Mouse (Mus musculus) CH12.LX (cell line): ENCODE data around the gene Rplp0. TPM values are rescaled to one million over a fixed set of nuclear protein-coding genes. Genes with fewer than 3 reads are reported as not detected.

Source experiments
- DNase-seq: peaks from one replicate; pipeline ENCODE4 v3.0.0-alpha.2; 2013; ENCODE audit errors: extremely low read depth
- H3K27ac ChIP-seq: 2 replicates; pipeline ENCODE4 v1.5.1; 2012; ENCODE audit warnings: low read depth, mild to moderate bottlenecking, control low read depth, moderate library complexity; ENCODE audit not compliant: insufficient read depth
- H3K27me3 ChIP-seq: replicated peaks from 2 replicates; pipeline ENCODE3; 2012; ENCODE audit warnings: inconsistent platforms
- H3K36me3 ChIP-seq, 2 experiments: replicated peaks in 1 of 2; 2 replicates each; pipeline versions ENCODE3 to v1.6.1; 2012; ENCODE audit warnings: inconsistent platforms in 1 of 2, low read length in 1 of 2, mild to moderate bottlenecking in 1 of 2, mixed read lengths in 1 of 2, moderate library complexity in 1 of 2; ENCODE audit not compliant: control insufficient read depth in 1 of 2, insufficient read depth in 1 of 2
- H3K4me1 ChIP-seq, 2 experiments: 2 replicates each; pipeline ENCODE4 v1.6.1; 2012; ENCODE audit warnings: inconsistent platforms in 1 of 2, moderate library complexity in 1 of 2; ENCODE audit not compliant: insufficient read depth in 2 of 2, control insufficient read depth in 1 of 2
- H3K4me2 ChIP-seq: 2 replicates; pipeline ENCODE4 v1.6.1; 2012; ENCODE audit warnings: low read depth, mild to moderate bottlenecking, control low read depth; ENCODE audit not compliant: poor library complexity, insufficient read depth, severe bottlenecking
- H3K4me3 ChIP-seq, 3 experiments: fragments of 150-350 bp in 1 of 3; sonication (generic) in 1 of 3; replicated peaks in 1 of 3; 2 replicates each; pipeline versions ENCODE3 to v1.5.1; 2011 to 2012; ENCODE audit warnings: low read depth in 2 of 3, low read length in 2 of 3, mild to moderate bottlenecking in 2 of 3, moderate library complexity in 2 of 3, control low read depth in 1 of 3, improper control_type of control experiment in 1 of 3, inconsistent platforms in 1 of 3, mixed read lengths in 1 of 3; ENCODE audit not compliant: poor library complexity in 1 of 3
- H3K79me2 ChIP-seq: replicated peaks from 2 replicates; pipeline ENCODE4 v1.6.1; 2012; ENCODE audit warnings: mild to moderate bottlenecking, moderate library complexity; ENCODE audit not compliant: control insufficient read depth, poor library complexity, insufficient read depth, severe bottlenecking; ENCODE audit errors: extremely low read depth
- H3K9ac ChIP-seq: 2 replicates; pipeline ENCODE4 v1.6.1; 2012; ENCODE audit warnings: low read depth, mild to moderate bottlenecking, control low read depth, moderate library complexity; ENCODE audit not compliant: insufficient read depth
- H3K9me3 ChIP-seq: replicated peaks from 2 replicates; pipeline ENCODE3; 2012; ENCODE audit warnings: low read length, inconsistent platforms, mixed read lengths
- BHLHE40 ChIP-seq: IDR thresholded peaks from 2 replicates; pipeline ENCODE4 v1.6.1; 2011; ENCODE audit warnings: mild to moderate bottlenecking, low read depth, low read length, improper control_type of control experiment
- CHD1 ChIP-seq: IDR thresholded peaks from 2 replicates; pipeline ENCODE4 v1.6.1; 2012; ENCODE audit warnings: low read depth, low read length, improper control_type of control experiment, inconsistent platforms
- CTCF ChIP-seq, 2 experiments: IDR thresholded peaks in 1 of 2; conservative IDR thresholded peaks in 1 of 2; 2 replicates each; pipeline ENCODE4 v1.5.1; 2011 to 2012; ENCODE audit warnings: low read depth in 2 of 2, low read length in 2 of 2, improper control_type of control experiment in 1 of 2, inconsistent platforms in 1 of 2, mild to moderate bottlenecking in 1 of 2, moderate library complexity in 1 of 2
- E2F4 ChIP-seq: IDR thresholded peaks from 2 replicates; pipeline ENCODE4 v1.6.1; 2011; ENCODE audit warnings: low read depth, low read length, improper control_type of control experiment; ENCODE audit not compliant: insufficient replicate concordance
- ELF1 ChIP-seq: IDR thresholded peaks from 2 replicates; pipeline ENCODE4 v1.6.1; 2014; ENCODE audit warnings: low read depth, mild to moderate bottlenecking, inconsistent platforms, low read length, improper control_type of control experiment
- EP300 ChIP-seq: IDR thresholded peaks from 2 replicates; pipeline ENCODE4 v1.6.1; 2011; ENCODE audit warnings: low read length, improper control_type of control experiment
- GABPA ChIP-seq: IDR thresholded peaks from 2 replicates; pipeline ENCODE4 v1.6.1; 2012; ENCODE audit warnings: low read depth, low read length, improper control_type of control experiment, inconsistent platforms; ENCODE audit not compliant: insufficient replicate concordance
- HCFC1 ChIP-seq: IDR thresholded peaks from 2 replicates; pipeline ENCODE4 v1.6.1; 2012; ENCODE audit warnings: low read depth, mild to moderate bottlenecking, inconsistent platforms, low read length, improper control_type of control experiment
- JUN ChIP-seq: IDR thresholded peaks from 2 replicates; pipeline ENCODE4 v1.6.1; 2011; ENCODE audit warnings: low read depth, mild to moderate bottlenecking, low read length, improper control_type of control experiment, moderate library complexity; ENCODE audit not compliant: insufficient read depth
- JUND ChIP-seq: conservative IDR thresholded peaks from 2 replicates; pipeline ENCODE4 v1.6.1; 2011; ENCODE audit warnings: low read depth, low read length, improper control_type of control experiment
- KAT2A ChIP-seq: IDR thresholded peaks from 2 replicates; pipeline ENCODE4 v1.6.1; 2012; ENCODE audit warnings: low read length, improper control_type of control experiment, inconsistent platforms; ENCODE audit not compliant: insufficient replicate concordance
- MAFK ChIP-seq: IDR thresholded peaks from 2 replicates; pipeline ENCODE4 v1.6.1; 2011; ENCODE audit warnings: low read length, improper control_type of control experiment; ENCODE audit not compliant: insufficient replicate concordance
- MAX ChIP-seq: IDR thresholded peaks from 2 replicates; pipeline ENCODE4 v1.6.1; 2011; ENCODE audit warnings: low read length, improper control_type of control experiment
- MAZ ChIP-seq: IDR thresholded peaks from 2 replicates; pipeline ENCODE4 v1.6.1; 2012; ENCODE audit warnings: low read depth, mild to moderate bottlenecking, inconsistent platforms, low read length, improper control_type of control experiment, moderate library complexity
- MXI1 ChIP-seq: IDR thresholded peaks from 2 replicates; pipeline ENCODE4 v1.6.1; 2011; ENCODE audit warnings: mild to moderate bottlenecking, low read depth, low read length, improper control_type of control experiment
- NELFE ChIP-seq: IDR thresholded peaks from 2 replicates; pipeline ENCODE4 v1.6.1; 2011; ENCODE audit warnings: low read depth, low read length, improper control_type of control experiment
- NRF1 ChIP-seq: IDR thresholded peaks from 2 replicates; pipeline ENCODE4 v1.6.1; 2014; ENCODE audit warnings: low read depth, mild to moderate bottlenecking, inconsistent platforms, low read length, improper control_type of control experiment, moderate library complexity
- PAX5 ChIP-seq: IDR thresholded peaks from 2 replicates; pipeline ENCODE4 v1.6.1; 2012; ENCODE audit warnings: low read length, inconsistent platforms, mixed read lengths
- POLR2A ChIP-seq: IDR thresholded peaks from 2 replicates; pipeline ENCODE4 v1.6.1; 2011; ENCODE audit warnings: low read depth, mild to moderate bottlenecking, improper control_type of control experiment, low read length
- POLR2AphosphoS2 ChIP-seq: IDR thresholded peaks from 2 replicates; pipeline ENCODE4 v1.6.1; 2011; ENCODE audit warnings: low read depth, low read length, improper control_type of control experiment
- RAD21 ChIP-seq: IDR thresholded peaks from 2 replicates; pipeline ENCODE4 v1.6.1; 2011; ENCODE audit warnings: low read depth, mild to moderate bottlenecking, low read length, improper control_type of control experiment, moderate library complexity
- RCOR1 ChIP-seq: conservative IDR thresholded peaks from 2 replicates; pipeline ENCODE4 v1.6.1; 2012; ENCODE audit warnings: low read depth, mild to moderate bottlenecking, inconsistent platforms, low read length, improper control_type of control experiment
- SIN3A ChIP-seq: IDR thresholded peaks from 2 replicates; pipeline ENCODE4 v1.6.1; 2012; ENCODE audit warnings: low read length, improper control_type of control experiment, inconsistent platforms
- SMC3 ChIP-seq: IDR thresholded peaks from 2 replicates; pipeline ENCODE4 v1.6.1; 2011; ENCODE audit warnings: low read depth, low read length, improper control_type of control experiment
- TCF12 ChIP-seq: IDR thresholded peaks from 2 replicates; pipeline ENCODE4 v1.6.1; 2014; ENCODE audit warnings: low read depth, mild to moderate bottlenecking, inconsistent platforms, low read length, improper control_type of control experiment
- UBTF ChIP-seq: IDR thresholded peaks from 2 replicates; pipeline ENCODE4 v1.6.1; 2012; ENCODE audit warnings: low read depth, mild to moderate bottlenecking, inconsistent platforms, low read length, improper control_type of control experiment, moderate library complexity
- USF1 ChIP-seq: IDR thresholded peaks from 2 replicates; pipeline ENCODE4 v1.6.1; 2014; ENCODE audit warnings: low read depth, mild to moderate bottlenecking, inconsistent platforms, low read length, improper control_type of control experiment
- ZC3H11A ChIP-seq: IDR thresholded peaks from 2 replicates; pipeline ENCODE4 v1.6.1; 2012; ENCODE audit warnings: low read depth, mild to moderate bottlenecking, inconsistent platforms, low read length, improper control_type of control experiment
- dilution Hi-C: fragments of 300-500 bp; cut with MboI; formaldehyde crosslinking; loops from 2 replicates; pipeline ENCODE4 v1.14.3; 2020; ENCODE audit warnings: low sequenced_read_pairs; ENCODE audit not compliant: extremely low pct_unique_long_range_greater_than_20kb, extremely low pct_ligation_motif_present
- in situ Hi-C: fragments of 300-500 bp; cut with MboI; formaldehyde crosslinking; loops from 3 replicates; pipeline ENCODE4 v1.14.3; 2019; ENCODE audit warnings: low sequenced_read_pairs, low pct_ligation_motif_present, low pct_unique_long_range_greater_than_20kb, mixed read lengths
- polyA plus RNA-seq: library from polyadenylated mRNA; unstranded; fragments of >175 nt; gene quantifications from 2 replicates; pipeline ENCODE4 v1.2.1, GENCODE M21; 2012; ENCODE audit warnings: low read depth; ENCODE audit not compliant: insufficient read length
- total RNA-seq, 2 experiments: library from RNA; depleted of rRNA; stranded (reverse); fragments of 300-350 nt in 1 of 2; fragments of >200 nt in 1 of 2; gene quantifications; 2 replicates each; pipeline ENCODE4 v1.2.3; 2012 to 2014

Gene Rplp0
- total and polyA plus RNA-seq, 3 experiments, result 4,800 to 6,606 (median 5,581) TPM

- DNase-seq, result no peak
- Histone ChIP-seq H3K4me3 (no peak overlapping the region), H3K4me2 (no peak overlapping the region), H3K4me1 (peaks cover 26 to 59% of the 10 kb centered on the region in 2 experiments), H3K27me3 (no peaks in the 10 kb centered on the region), H3K9me3 (no peaks in the 10 kb centered on the region), H3K36me3 (peaks cover 2 to 32% of the 10 kb centered on the region in 2 experiments), H3K9ac (no peak overlapping the region), H3K27ac (no peak overlapping the region), H3K79me2 (no peaks in the 10 kb centered on the region)
- TF ChIP-seq CTCF (conservative IDR thresholded peaks at IDR 0.05 in 1 of 2, IDR thresholded peaks at IDR 0.05 in 1 of 2; ENCODE audit: low read depth in 2 of 2, low read length in 2 of 2), result no peak
- TF ChIP-seq NELFE, result no peak
- no peak for TF ChIP-seq ELF1
- no peak for TF ChIP-seq SMC3
- TF ChIP-seq KAT2A, result no peak
- TF ChIP-seq JUND, result no peak
- TF ChIP-seq MAZ, result no peak
- no peak for TF ChIP-seq MAFK
- no peak for TF ChIP-seq USF1
- TF ChIP-seq JUN, result no peak
- TF ChIP-seq PAX5, result no peak
- no peak for TF ChIP-seq MAX
- TF ChIP-seq GABPA, result no peak
- no peak for TF ChIP-seq RCOR1
- TF ChIP-seq SIN3A, result no peak
- TF ChIP-seq RAD21, result no peak
- TF ChIP-seq HCFC1, result no peak
- no peak for TF ChIP-seq E2F4
- dilution Hi-C loops, result no loop called here
- in situ Hi-C loops, result no loop called here
Measured at GRCm38 (mm10) chr5:115513246-115513645, 46.0 kb upstream of the Rplp0 start.

GRCm38 (mm10) chr5:115513721-115514120 lies 45.5 kb upstream of the Rplp0 start:
- no peak overlapping the region for H3K9ac ChIP-seq
- no peak overlapping the region for H3K4me2 ChIP-seq
- H3K4me1 ChIP-seq, result peaks cover 21 to 54% of the 10 kb centered on the region in 2 experiments
- H3K9me3 ChIP-seq, result no peaks in the 10 kb centered on the region
- H3K27ac ChIP-seq, result no peak overlapping the region
- H3K4me3 ChIP-seq, result no peak overlapping the region
- dilution Hi-C loops (no loop called here), in situ Hi-C loops (no loop called here)
- TF ChIP-seq HCFC1 (no peak), POLR2A (no peak), TCF12 (no peak), UBTF (no peak), ZC3H11A (no peak), CHD1 (no peak), E2F4 (no peak), NRF1 (no peak), MXI1 (no peak), RAD21 (no peak), EP300 (no peak), SIN3A (no peak), POLR2AphosphoS2 (no peak), BHLHE40 (no peak), RCOR1 (no peak), MAX (no peak), MAZ (no peak), CTCF (conservative IDR thresholded peaks at IDR 0.05 in 1 of 2, IDR thresholded peaks at IDR 0.05 in 1 of 2; ENCODE audit: low read depth in 2 of 2, low read length in 2 of 2) (no peak)
- no peak for DNase-seq
- no peaks in the 10 kb centered on the region for H3K79me2 ChIP-seq
- no peaks in the 10 kb centered on the region for H3K27me3 ChIP-seq
- peaks cover 2 to 31% of the 10 kb centered on the region in 2 experiments for H3K36me3 ChIP-seq
